Mouse (Mus musculus): ENCODE results near the gene Mob3a. TPM values are rescaled to one million over a fixed set of nuclear protein-coding genes. Genes with fewer than 3 reads are reported as not detected.

The Mob3a gene
- total RNA-seq (2023; ENCODE audit: inconsistent age) = 98.5 to 112 TPM (median 103 TPM) in 4 replicates

DNA sequence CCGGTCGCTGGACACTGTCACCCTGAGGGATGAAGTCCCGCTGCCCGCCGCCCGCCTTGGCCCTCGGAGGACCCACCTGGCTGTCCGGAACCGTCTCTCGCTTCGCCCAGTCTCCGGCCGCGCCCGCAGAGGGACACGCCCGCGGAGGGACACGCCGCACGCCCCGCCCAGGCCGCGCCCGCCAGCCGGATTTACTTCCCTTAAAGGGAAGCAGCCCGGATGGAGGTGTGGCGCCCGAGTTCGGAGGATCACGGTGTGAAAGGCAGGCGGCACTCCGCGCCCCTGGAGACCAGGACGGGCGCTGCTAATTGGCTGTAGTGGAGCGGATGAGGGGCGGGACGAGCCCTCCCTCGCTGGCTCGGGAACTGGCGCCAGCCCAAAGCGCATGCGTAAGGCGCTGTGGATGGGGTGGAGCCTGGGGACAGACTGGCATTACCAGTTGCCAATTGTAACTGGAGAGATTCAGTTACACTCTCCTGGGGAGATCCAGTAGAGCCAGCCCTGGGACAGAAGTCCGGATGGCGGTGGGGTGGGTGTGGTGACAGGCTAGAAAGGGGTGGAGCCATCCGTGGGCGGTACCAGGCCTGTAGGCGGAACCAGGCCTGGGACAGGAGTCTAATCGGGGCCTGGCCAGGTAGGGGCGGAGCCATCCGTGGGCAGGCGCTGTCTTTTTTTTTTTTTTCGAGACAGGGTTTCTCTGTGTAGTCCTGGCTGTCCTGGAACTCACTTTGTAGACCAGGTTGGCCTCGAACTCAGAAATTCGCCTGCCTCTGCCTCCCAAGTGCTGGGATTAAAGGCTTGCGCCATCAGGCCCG lies at the start of gene Mob3a, which contains the start of gene Izumo4:
TSS of gene Mob3a (minus strand) at position 257 of the 815 bp plus-strand sequence.
TSS of gene Izumo4 (plus strand) at position 464 of the 815 bp plus-strand sequence.

DNA sequence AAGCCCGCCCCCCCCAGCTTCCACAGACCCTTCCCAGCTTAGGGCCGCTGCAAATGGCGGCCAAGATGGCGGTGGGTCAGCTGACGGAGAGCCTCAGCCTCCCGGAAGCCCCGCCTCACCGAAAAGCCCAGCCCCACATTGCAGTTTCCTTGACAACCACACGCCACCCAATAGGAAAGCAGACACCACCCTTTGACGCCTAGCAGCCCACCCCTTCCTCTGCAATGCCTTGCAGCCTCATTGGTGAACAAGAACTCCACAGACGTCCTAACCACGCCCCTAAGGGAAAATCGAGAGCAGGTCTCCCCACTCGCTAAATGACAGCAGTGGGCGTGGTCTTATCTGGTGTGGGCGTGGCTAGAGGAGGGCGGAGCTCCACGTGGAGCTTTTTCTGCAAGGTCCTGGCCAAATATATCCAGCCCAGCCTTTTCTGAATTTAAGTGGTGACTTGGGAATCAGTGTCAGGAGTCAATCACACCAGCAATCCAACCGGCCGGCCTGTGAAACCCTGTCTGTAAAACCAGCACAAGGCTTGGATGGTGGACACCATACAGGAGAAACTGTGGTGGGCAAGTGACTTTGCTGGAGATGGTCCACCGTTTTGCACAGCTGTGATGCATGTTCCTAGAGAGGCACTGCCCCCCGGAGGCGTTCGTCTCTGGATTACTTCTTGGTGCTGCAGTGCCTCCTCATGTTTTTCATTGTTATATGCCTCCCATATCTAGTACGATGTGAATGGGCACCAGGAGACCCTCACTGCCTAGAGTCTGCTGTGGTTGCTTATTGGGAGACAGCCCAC lies 40.6 kb upstream of the Mob3a start, which contains the start of gene Ap3d1:
TSS of gene Ap3d1 (minus strand) at position 85 of the 799 bp plus-strand sequence.

DNA sequence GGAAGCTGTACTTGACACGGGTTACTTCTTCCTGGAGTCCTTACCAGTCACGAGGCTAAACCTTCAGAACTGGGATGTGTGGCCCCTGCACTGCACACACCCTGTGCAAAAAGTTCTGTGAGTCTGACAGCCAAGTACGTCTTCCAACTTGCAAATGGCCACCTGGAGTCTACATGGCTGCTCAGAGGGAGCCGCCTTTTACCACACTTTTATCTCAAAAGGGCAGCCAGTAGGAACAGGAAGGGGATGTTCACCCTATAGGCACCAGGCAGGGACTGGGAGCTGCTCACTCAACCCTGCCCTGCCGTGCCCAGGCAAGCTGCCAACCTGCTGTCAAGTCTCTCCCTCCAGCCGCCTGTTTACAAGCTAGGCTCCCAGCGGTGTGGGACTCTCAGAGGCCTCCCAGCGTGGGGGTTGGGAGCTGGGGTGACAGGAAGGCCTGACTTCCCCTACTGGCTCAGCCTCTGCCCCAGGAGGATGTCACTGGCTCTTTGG lies 23.8 kb downstream of the Mob3a start, which contains the start of gene Mknk2:
TSS of gene Mknk2 (minus strand) at position 171 of the 495 bp plus-strand sequence.

DNA sequence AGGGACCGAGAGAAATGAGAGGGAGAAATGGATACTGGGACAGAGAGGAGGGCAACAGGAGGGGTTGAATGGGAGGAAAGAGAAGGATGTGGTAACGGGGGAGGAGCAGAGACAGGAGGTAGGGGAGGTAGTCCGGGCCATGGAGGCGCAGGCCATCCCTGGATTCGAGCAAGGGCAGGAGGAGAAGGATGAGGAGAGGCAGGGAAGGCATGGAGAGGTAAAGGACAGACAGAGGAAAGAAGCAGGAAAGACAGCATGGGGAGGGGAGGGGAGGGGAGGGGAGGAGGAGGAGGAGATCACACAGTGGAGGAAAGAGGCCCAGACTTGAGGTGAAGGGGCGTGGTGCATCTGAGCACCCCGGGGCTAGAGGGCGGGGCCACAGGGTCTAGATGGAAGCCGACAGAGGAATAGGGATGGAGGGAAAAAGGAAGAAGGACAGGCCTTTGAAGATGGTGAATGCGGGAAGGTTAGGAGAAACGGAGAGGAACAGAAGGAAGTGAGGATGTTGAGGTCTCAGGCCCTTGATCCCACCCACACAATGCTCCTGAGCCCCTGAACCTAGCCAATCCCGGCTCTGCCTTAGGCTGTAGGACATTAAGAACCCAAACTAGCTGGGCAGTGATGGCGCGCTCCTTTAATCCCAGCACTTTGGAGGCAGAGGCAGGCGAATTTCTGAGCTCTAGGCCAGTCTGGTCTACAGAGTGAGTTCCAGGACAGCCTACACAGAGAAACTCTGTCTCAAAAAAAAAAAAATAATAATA lies 44.7 kb downstream of the Mob3a start, which contains the start of gene Btbd2:
TSS of gene Btbd2 (minus strand) at position 209 of the 761 bp plus-strand sequence.

Other genes with a start within 250 kb of the Mob3a start
- not detected in 4 replicates for gene Onecut3, start 207.1 kb downstream of the Mob3a start, total RNA-seq (2023; ENCODE audit: inconsistent age)
- 0.18 TPM in 1 of 4 replicates, not detected in the others for gene Atp8b3, start 162.9 kb downstream of the Mob3a start, total RNA-seq (2023; ENCODE audit: inconsistent age)
- 113 to 133 TPM (median 119 TPM) in 4 replicates for gene Rexo1, start 140.4 kb downstream of the Mob3a start, total RNA-seq (2023; ENCODE audit: inconsistent age)
- gene Klf16, start 124.7 kb downstream of the Mob3a start, total RNA-seq (2023; ENCODE audit: inconsistent age) = 28.7 to 30.4 TPM (median 29.1 TPM) in 4 replicates
- 98.4 to 122 TPM (median 111 TPM) in 4 replicates for gene Abhd17a, start 111.6 kb downstream of the Mob3a start, total RNA-seq (2023; ENCODE audit: inconsistent age)
- gene Scamp4, start 99.1 kb downstream of the Mob3a start, total RNA-seq (2023; ENCODE audit: inconsistent age) = 59.8 to 72.2 TPM (median 66.6 TPM) in 4 replicates
- 11.7 to 18.8 TPM (median 16.4 TPM) in 4 replicates for gene Adat3, start 99.1 kb downstream of the Mob3a start, total RNA-seq (2023; ENCODE audit: inconsistent age)
- gene Gm49322, start 96.0 kb downstream of the Mob3a start, total RNA-seq (2023; ENCODE audit: inconsistent age) = 8.0 to 11.8 TPM (median 9.9 TPM) in 4 replicates
- 197 to 226 TPM (median 216 TPM) in 4 replicates for gene Csnk1g2, start 79.1 kb downstream of the Mob3a start, total RNA-seq (2023; ENCODE audit: inconsistent age)
- 28.4 to 35.4 TPM (median 33.8 TPM) in 4 replicates for gene Btbd2, start 44.9 kb downstream of the Mob3a start, total RNA-seq (2023; ENCODE audit: inconsistent age)
- gene Mknk2, start 23.9 kb downstream of the Mob3a start, total RNA-seq (2023; ENCODE audit: inconsistent age) = 439 to 470 TPM (median 448 TPM) in 4 replicates
- gene Izumo4, start 207 bp upstream of the Mob3a start, total RNA-seq (2023; ENCODE audit: inconsistent age) = 27.3 to 49.1 TPM (median 36.6 TPM) in 4 replicates
- 128 to 153 TPM (median 137 TPM) in 4 replicates for gene Ap3d1, start 40.3 kb upstream of the Mob3a start, total RNA-seq (2023; ENCODE audit: inconsistent age)
- 65.5 to 67.7 TPM (median 67.0 TPM) in 4 replicates for gene Dot1l, start 53.2 kb upstream of the Mob3a start, total RNA-seq (2023; ENCODE audit: inconsistent age)
- gene Sf3a2, start 96.2 kb upstream of the Mob3a start, total RNA-seq (2023; ENCODE audit: inconsistent age) = 69.6 to 87.1 TPM (median 77.5 TPM) in 4 replicates
- 120 to 133 TPM (median 122 TPM) in 4 replicates for gene Plekhj1, start 96.6 kb upstream of the Mob3a start, total RNA-seq (2023; ENCODE audit: inconsistent age)
- 0.96 to 1.9 TPM (median 1.5 TPM) in 4 replicates for gene Amh, start 103.3 kb upstream of the Mob3a start, total RNA-seq (2023; ENCODE audit: inconsistent age)
- not detected in 4 replicates for gene Jsrp1, start 111.5 kb upstream of the Mob3a start, total RNA-seq (2023; ENCODE audit: inconsistent age)
- gene Oaz1, start 124.7 kb upstream of the Mob3a start, total RNA-seq (2023; ENCODE audit: inconsistent age) = 502 to 594 TPM (median 550 TPM) in 4 replicates
- not detected in 4 replicates for gene Lingo3, start 142.1 kb upstream of the Mob3a start, total RNA-seq (2023; ENCODE audit: inconsistent age)
- gene Lsm7, start 153.2 kb upstream of the Mob3a start, total RNA-seq (2023; ENCODE audit: inconsistent age) = 20.6 to 35.7 TPM (median 27.3 TPM) in 4 replicates
- 24.8 to 34.2 TPM (median 28.8 TPM) in 4 replicates for gene Sppl2b, start 153.3 kb upstream of the Mob3a start, total RNA-seq (2023; ENCODE audit: inconsistent age)
- not detected in 4 replicates for gene Tmprss9, start 169.9 kb upstream of the Mob3a start, total RNA-seq (2023; ENCODE audit: inconsistent age)
- gene Timm13, start 199.0 kb upstream of the Mob3a start, total RNA-seq (2023; ENCODE audit: inconsistent age) = 67.2 to 77.1 TPM (median 71.8 TPM) in 4 replicates
- gene Lmnb2, start 216.3 kb upstream of the Mob3a start, total RNA-seq (2023; ENCODE audit: inconsistent age) = 10.7 to 14.4 TPM (median 12.4 TPM) in 4 replicates
- gene Gadd45b, start 228.1 kb upstream of the Mob3a start, total RNA-seq (2023; ENCODE audit: inconsistent age) = 43.6 to 49.2 TPM (median 44.1 TPM) in 4 replicates